Mouse (Mus musculus) colon, adult 2 months (tissue): ENCODE measurements around the gene Gabra4. TPM values are rescaled to one million over a fixed set of nuclear protein-coding genes. Genes with fewer than 3 reads are reported as not detected.

Source experiments
- polyA plus RNA-seq: library from polyadenylated mRNA; depleted of rRNA; stranded (reverse); fragments of >200 nt; gene quantifications from 2 replicates; pipeline ENCODE4 v1.2.3, GENCODE M21; 2012; rRNA removed

Gabra4 gene
- polyA plus RNA-seq, result not detected in 2 replicates

GRCm38 (mm10) chr5:71658115-71658497, at the start of gene Gabra4:
Gene Gabra4, minus strand, starts transcription at chr5:71658308.

GRCm38 (mm10) chr5:71657482-71658114, 510 bp downstream of the Gabra4 start, which contains the start of gene Gabrb1:
Gene Gabrb1, plus strand, starts transcription at chr5:71658113.

GRCm38 (mm10) chr5:71548079-71548478, 110.0 kb downstream of the Gabra4 start, which contains the start of gene Cox7b2:
Gene Cox7b2, minus strand, starts transcription at chr5:71548205.

Other genes starting within 250 kb of the Gabra4 start
- gene Cox7b2, start 110.1 kb downstream of the Gabra4 start, polyA plus RNA-seq, result not detected in 2 replicates
- gene Gabrb1, start 195 bp downstream of the Gabra4 start, polyA plus RNA-seq, result not detected in 2 replicates